Mouse (Mus musculus) granulocyte monocyte progenitor cell, adult 5-6 weeks (primary cell): ENCODE measurements around the gene Gm10097. TPM values are rescaled to one million over a fixed set of nuclear protein-coding genes. Genes with fewer than 3 reads are reported as not detected.

Experiments used
- ATAC-seq: replicated peaks from 2 replicates; pipeline ENCODE4 v1.8.0; 2016; ENCODE audit warnings: mild to moderate bottlenecking, moderate TSS enrichment, inconsistent platforms; ENCODE audit not compliant: poor library complexity, severe bottlenecking
- total RNA-seq, 2 experiments: library from RNA; stranded (forward) in 1 of 2; stranded (reverse) in 1 of 2; fragments of 200-712, 200-1000 nt in 1 of 2; fragments of >200 nt in 1 of 2; fragmentation: Nextera tagmentation in 1 of 2; gene quantifications; 2 replicates each; pipeline ENCODE4 v1.2.3; 2014 to 2017

The Gm10097 gene
- total RNA-seq (2014; fragmentation: Nextera tagmentation) (not detected in 2 replicates), total RNA-seq (2017) (not detected in 2 replicates)

DNA sequence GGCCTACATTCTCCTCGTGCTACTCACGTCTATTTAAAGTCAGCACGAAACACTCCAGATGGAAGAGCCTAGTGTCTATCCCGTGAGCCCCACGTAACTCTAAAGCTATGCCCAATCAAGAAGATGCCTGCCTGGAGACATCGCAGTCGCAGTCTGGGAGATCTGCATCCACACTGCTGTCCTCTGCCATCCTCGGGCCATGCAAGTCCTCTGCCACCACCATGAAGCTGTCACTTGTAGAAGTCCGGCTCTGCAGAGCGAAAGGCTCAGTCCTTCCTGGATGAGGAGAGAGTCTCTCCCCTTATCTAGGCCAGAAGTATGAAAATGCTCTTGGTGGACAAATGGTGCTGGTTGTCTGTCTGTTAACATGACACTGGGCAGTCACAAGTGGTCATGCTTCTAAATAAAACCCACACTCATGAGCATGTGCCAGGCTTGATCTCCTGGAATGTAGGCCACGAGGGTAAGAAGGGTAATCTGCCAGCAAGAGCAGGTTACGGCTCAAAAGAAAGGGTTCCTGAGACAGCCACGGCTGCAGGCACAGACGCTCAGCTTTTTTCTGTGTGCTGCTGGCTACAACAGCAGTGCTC, at the start of gene Gm10097:
TSS of gene Gm10097 (plus strand) at position 517 of the 590 bp plus-strand sequence.
- ATAC-seq = no peak

DNA sequence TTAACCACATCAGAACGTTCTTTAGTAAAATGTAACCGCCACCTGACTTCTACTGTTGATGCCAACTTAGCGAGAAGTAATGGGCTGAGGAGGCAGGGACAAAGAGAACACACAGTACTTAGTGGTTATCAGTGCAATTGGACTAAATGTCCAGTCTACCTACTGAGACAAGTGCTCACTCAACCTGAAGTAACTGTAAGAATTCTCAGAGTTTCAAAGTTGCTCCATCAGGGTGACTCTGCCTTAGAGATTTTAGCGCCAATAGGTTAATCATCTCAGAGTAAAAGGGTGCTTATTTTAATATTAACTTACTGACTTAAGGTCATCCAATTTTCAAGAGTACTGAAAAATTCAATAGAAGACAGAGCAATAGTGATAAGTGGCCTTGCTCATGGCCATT, 43.1 kb upstream of the Gm10097 start:
- ATAC-seq = no peak

DNA sequence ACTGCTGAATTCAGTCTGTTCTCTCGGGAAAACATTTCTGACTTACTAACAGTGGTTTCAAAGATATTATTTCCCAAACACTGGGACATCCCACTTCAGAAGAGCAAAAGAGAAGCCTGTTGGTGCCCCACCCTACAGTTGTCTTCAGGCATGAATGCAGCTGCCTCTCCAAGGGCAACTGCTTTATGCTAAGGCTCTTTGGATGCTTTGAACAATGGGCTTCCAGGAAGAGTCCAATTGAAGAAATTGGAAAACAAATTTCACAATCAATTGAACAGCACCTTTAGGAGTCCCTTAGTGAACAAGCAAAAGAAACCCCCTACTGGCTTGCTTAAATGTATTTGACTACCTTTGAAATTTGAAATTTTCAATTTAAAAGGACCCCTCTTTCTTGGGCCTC, 41.8 kb upstream of the Gm10097 start:
- no peak for ATAC-seq

DNA sequence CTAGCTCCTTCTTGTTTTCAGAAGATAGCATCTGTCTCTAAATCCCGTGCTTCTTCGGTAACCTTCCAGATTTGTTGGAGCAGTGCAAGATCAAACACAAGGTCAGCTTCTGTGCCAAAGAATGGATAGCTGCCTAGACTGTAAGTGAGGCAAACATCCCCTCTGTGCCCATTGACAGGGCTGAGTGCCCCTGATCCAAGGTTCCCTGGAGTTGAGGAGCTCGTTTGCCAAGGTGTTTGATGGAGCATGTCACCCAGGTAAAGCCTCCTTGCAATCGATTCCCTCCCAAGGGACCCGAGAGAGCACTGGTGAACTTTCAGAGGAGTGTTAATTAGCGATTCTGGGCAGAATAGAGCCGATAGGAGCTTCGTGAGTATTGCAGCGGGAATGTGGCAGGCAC, 40.7 kb upstream of the Gm10097 start:
- no peak for ATAC-seq

DNA sequence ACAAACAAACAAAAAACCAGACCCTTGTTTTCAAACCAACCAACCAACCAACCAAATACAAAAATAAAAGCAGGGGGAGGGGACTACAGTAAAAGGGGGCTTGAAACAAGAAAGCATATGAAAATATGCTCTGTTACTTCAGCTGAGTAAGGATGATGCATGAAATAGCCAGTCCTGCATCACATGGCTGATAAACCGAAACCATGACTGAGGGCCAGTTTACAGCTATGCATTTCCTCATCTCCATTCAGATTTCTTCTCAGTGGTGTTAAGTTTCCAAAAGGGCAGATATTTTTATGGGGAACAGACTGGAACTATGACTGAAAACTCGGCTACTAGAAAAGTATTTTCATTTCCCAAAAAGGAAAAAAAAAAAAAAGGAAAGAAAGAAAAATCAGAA, 39.8 kb upstream of the Gm10097 start:
- no peak for ATAC-seq

DNA sequence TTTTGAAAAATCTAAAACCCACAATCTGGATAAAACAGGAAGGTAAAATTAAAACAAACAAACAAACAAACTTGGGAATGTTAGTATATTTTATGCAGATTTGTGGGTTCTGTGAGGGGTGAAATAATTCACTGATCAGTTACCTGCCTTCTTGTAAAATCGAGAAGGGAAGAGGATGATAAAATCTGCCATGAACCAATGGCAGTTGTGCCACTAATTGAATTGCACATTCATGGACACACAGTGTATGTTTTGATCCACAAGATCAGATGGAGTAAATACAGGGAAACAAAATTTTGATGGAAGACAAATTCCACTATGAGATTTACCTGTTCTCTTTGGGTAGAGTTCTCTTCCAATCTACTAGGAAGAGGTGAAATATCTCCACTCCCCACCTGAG, 39.1 kb upstream of the Gm10097 start:
- no peak for ATAC-seq

DNA sequence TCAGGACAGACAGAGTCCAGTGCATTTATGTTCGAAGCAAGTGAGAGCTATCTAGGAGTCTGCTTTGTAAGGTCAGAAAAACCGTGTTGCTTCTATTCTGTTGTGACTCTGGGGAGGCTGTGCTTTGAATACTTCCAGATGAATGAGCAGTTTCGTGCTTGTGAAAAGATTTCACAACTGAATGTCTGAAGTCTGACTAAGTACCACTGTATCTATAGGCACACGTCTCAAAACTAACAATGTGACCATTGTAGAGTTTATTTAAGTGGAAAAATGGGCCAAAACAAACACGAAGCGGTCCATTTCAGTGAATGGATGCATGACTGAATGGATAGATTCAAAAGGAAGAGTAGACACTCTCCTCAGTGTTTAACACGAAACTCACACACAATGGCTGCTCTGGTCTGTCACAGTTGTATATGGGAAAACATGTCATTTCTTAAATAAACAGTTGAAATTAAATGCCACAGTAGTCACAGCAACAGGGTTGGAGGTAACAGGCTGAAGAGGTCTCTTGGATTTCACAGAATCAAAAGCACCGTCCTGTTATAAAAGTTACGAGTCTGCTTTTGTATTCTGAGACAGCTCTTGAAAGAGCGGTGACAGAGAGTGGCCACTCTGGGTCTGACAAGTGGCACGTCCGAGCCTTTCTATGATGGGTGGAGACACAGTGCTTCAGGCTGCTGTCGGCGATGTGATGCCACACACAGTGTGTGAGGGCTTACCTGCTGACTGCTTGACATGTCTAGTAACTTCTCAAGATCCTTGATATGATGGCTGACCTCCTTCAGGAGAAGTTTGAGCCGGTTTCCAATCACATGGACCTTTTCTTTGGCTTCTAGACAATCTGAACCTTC, 36.6 kb upstream of the Gm10097 start:
- ATAC-seq = no peak

DNA sequence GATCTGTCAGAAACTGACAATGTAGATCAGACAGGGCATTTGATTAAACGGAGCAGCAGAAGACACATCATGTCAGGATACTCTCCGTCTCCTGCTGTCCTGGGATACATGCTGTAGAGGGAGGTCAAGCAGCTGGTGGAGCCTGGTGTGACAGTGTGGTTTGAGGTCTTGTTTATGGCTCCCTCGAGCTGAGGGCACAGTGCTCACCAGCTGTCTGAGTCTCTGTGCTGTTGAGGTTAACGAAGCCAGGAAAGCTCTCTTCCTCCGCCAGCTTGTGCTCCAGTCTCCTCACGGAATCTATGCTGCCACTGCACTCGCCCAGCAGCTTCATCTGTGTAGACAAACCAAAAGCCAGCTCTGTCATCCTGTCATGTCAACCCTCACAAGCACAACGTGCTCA, 27.7 kb upstream of the Gm10097 start:
- ATAC-seq = no peak

DNA sequence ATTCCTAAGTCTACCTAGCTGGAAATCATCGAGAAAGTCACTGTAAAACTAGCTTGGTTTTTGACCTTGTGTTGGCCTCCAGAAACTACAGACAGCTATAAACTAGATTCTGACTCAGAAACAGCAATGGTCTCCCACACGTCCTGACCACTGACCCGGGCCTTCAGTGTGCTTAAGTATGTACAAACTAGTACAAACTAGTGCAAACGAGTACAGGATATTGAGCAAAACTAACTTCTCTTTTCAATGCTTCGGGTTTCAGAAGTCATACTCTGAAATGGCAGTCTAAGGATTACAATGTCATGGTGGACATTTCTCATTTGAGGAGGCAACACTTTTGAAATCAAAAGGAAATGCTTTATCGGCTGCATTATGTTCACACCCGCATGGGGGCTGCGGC, 24.5 kb upstream of the Gm10097 start:
- ATAC-seq = peak; percentile 89

DNA sequence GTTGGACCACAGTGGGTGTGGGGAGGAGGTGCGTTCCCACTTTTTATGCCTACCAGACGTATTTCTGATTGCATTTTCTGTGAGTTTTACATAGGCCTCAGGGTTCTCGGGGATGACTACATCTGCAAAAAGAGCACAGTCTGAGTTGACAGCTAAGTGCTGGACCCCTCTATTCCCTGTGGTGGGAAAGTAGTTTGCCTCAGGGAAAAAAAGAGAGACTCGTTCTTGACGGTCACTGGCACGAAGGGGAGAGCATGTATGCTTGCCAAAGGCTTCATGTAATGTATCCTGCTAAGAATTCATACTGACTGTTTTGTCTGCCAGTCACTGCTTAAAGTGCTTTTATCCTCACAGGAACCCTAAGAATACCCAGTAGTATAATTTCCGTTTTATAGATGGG, 23.8 kb upstream of the Gm10097 start:
- ATAC-seq = no peak

DNA sequence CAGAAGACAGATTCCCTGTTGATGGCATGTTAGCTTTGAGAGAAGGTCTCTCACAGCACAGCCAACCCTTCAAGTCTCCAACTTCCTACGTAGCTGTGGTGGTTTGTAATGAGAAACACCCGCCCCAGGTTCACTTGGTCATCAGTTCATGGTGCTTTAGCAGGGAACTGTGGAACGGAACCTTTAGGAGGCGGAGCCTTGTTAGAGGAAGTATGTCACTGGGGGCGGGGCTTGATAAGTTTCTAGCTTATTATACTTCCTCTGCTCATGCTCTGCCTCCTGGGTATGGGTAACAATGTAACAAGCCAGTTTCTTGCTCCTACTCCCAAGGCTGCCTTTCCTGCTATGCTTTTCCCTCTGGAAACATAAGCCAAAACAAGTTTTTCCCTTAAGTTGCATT, 23.3 kb upstream of the Gm10097 start:
- no peak for ATAC-seq

DNA sequence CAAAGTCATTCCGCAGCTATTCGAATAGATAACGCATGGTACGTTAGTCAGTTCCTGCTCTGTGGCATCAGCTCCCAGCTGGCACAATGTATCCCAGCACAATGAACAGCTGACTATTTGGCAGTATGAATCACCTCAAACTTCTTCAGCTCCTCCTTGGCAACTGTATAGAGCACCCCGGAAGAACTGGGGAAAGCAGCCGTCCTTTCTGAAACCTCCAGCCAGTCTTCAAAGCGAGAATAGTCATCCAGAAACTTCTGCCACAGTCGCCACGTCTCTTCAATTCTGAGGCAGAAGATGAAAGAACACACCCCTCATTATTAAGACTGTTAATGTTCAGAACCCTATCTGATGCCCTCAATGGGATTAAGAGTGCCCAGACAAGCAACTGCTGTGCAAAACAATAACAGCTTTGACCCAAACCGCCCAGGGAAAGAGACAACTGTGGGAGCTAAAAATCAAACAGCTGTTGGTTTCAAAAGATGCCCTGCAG, 12.7 kb upstream of the Gm10097 start:
- no peak for ATAC-seq

DNA sequence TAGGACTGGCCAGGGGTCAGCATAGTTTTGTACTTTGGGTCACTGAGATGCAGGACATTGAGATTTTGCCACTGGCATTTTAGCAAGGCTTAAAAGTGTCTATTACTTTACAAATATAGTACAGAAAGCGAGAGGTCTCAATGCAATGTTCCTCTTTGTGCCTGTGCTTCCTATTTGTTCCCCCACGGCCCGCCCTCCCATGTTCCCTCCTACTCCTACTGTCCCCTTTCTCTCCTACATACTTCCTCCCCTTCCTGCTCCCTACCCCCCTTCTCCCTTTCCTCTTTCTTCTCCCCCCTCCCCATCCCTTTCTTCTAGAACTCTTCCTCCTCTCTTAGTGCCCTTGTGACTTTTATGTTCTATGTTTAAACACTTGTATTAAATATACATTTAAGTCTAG, 12.1 kb upstream of the Gm10097 start:
- peak; percentile 58 for ATAC-seq

DNA sequence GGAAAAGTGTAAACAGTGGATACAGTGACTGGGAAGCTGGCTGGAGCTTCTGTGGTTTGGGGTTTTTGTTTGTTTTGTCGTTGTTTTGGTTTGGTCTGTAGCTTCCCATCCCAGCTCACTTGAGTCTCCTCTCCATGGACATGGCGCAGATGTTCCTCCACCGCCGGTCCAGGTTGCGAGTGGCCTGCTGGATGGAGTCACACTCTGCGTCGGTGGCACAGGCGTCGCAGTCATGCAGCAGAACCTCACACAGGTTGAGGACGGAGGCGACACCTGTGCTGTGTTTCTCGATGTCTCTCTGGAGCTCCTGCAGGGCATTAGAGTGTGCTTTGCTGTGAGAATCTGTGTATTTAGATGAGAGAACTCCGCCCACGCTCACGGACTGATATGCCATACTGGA, 11.3 kb upstream of the Gm10097 start:
- ATAC-seq = no peak

DNA sequence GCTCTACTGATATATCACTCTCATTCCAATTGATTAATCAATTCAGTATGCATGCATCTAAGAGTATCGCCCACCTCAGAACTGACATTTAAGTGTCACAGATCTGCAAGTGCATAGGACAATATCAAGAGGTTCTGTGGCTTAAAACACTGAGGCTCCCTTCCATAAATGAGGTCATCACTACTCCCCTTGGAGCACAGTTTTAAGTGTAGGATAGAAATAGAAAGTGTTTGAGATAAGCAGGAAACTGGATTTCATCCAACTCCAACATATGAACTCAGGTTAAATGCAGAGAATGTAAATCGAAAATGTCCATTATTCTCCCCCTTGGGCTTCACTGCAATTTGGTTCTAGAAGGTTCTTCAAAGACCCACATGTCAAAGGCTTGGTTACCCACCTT, 10.1 kb upstream of the Gm10097 start:
- ATAC-seq = no peak

DNA sequence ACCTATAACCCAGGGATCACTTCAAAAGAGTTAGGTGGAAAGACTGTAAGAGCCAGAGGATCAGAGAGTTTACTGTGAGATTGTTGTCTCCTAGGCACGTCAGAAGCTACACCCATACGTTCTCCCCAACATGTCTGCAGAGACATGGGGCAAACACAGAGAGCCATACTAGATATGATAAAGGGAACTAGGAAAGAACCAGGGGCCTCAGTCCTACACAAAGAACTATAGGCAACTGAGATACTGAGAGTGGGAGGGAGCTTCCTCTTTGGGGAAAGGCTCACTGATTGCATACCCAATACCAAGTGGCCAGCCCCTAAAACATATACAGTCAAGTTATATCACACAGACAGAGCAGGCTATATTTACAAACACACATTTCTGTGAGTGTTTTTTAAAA, 9.0 kb upstream of the Gm10097 start:
- ATAC-seq = peak; percentile 63

DNA sequence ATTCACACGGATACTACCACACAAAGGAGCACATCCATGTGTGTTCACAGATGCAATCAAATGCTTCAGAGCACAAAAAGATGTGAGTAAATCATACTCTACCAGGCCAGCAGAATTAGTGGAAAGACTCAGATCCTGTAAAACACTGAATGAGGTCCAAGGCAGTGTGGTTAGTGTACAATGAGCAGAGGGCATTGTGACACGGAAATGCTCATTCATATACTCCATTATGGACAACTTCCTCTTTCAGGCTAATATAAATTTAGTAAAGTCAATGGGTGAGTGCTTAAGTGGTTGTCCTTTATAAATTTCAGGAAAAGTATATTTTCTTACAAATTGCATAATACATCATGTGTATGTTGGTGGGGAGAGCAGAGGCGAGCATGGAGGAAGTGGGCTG, 1.9 kb upstream of the Gm10097 start:
- ATAC-seq = peak; percentile 98

DNA sequence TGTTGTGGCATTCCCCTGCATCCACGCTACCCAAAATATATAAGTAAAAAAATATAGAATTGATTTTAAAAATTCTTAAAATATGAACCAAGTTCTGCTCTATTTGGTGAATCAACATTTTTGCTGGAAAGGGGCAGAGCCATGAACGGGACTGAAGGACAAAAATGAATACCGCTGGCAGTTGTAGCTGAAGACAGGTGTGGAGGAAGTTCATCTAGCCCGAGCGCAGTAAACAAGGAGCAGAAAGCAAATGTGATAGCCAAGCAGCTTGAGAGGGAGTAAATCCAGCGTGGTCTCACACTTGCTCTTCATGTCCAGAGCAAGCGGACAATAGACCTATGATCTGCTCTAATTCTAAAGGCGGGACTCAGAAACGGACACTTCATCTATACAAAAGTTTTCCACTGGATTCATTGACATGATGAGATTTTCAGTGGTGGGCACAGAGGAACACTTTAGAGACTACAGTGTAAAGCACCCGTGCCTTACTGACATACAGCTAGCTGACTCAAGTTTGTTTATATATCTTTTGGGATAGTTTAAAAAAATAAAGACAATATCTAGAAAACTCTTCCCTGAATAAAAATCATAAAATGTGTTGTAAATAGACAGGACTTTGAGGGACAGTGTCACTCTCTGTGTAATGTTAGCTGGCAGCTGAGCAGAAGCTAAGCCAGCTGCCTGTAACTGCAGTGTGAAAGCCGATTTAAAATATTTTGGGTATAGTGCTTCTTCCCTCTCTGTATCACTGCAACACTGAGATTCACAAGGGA, 1.4 kb downstream of the Gm10097 start:
- no peak for ATAC-seq

DNA sequence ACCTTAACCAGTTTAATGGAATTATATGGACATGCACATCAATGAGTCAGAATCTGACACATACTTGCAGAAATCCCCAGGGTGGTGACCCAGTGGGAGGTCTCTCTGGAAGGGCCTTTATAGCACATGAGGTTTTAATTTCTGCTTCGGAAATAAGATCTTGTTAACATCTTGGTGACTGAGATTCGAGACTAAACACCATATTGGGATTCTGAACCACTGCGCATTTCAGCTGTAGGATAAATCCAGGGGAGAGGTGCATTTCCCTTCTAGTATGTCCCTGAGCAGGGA, 1.9 kb downstream of the Gm10097 start:
- no peak for ATAC-seq

DNA sequence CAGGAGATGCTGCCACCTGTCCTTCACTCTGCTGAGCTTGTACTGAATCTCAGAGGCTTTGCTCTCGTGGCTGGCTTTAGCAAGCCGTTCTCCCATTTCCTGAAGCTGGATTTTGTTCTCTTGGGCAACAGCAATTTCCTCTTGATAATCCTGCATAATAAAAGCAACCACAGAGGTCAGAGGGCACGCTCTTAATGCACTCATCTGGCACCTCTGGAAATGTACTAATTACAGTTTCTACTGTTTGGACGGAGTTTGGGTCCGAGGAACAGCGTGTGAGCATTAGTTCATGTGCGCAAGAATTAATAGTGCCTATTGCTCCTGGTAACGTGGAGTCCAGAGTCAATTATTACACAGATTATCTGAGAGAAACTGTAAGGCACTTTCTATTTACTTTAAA, 3.1 kb downstream of the Gm10097 start:
- ATAC-seq = no peak

DNA sequence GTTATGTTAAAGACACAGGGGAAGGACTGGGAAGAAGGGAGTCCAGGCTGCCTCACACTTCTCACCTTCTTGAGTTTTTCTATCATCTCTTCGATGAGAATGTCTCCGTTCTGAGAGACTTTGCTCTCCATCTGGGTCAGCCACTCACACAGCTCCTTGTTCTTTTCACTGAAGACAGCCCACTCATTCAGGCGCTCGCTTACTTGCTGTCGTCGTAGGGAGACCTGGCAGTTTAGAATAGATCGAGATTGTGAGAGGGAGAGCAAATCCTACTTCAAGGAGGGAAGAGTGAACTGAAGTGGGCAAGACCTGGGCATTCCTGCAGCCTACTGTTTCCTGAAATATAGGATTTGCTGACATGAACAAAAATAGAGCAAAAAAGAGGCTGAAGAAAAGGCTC, 6.7 kb downstream of the Gm10097 start:
- no peak for ATAC-seq
